Mouse (Mus musculus) liver, embryonic 16.5 days (tissue): ENCODE data around the gene Ankef1. TPM values are rescaled to one million over a fixed set of nuclear protein-coding genes. Genes with fewer than 3 reads are reported as not detected.

Experiments
- ATAC-seq: fragments of 200-750 bp; cut with Nextera tagmentation; 2 replicates; pipeline ENCODE4 v1.8.0; 2017; ENCODE audit warnings: low read depth, mild to moderate bottlenecking, moderate number of reproducible peaks, moderate library complexity
- H3K27ac ChIP-seq: fragments of 300-500 bp; sonication (generic); 2 replicates; pipeline ENCODE4 v1.5.1; 2014; ENCODE audit warnings: mild to moderate bottlenecking, low read length
- H3K27me3 ChIP-seq: fragments of 300-500 bp; sonication (generic); 2 replicates; pipeline ENCODE4 v1.6.1; 2014; ENCODE audit warnings: low read depth, low read length, mixed read lengths; ENCODE audit not compliant: control insufficient read depth, insufficient read depth
- H3K36me3 ChIP-seq: fragments of 300-500 bp; sonication (generic); 2 replicates; pipeline ENCODE4 v1.6.1; 2014; ENCODE audit warnings: mild to moderate bottlenecking; ENCODE audit not compliant: control insufficient read depth, insufficient read depth
- H3K4me1 ChIP-seq: fragments of 300-500 bp; sonication (generic); 2 replicates; pipeline ENCODE4 v1.6.1; 2014; ENCODE audit warnings: low read depth, low read length, mixed read lengths; ENCODE audit not compliant: control insufficient read depth
- H3K4me2 ChIP-seq: fragments of 300-500 bp; sonication (generic); 2 replicates; pipeline ENCODE4 v1.6.1; 2014; ENCODE audit warnings: low read depth, low read length, mixed read lengths
- H3K4me3 ChIP-seq: fragments of 300-500 bp; sonication (generic); 2 replicates; pipeline ENCODE4 v1.5.1; 2014; ENCODE audit warnings: low read depth, mild to moderate bottlenecking, low read length
- H3K9ac ChIP-seq: fragments of 300-500 bp; sonication (generic); 2 replicates; pipeline ENCODE4 v1.6.1; 2014; ENCODE audit warnings: low read depth, low read length
- H3K9me3 ChIP-seq: fragments of 300-500 bp; sonication (generic); replicated peaks from 2 replicates; pipeline ENCODE4 v1.6.1; 2016; ENCODE audit warnings: low read length; ENCODE audit not compliant: control insufficient read depth
- WGBS: fragments of 180-500 bp; shearing (Covaris S2); extraction: QIAGEN DNeasy Blood & Tissue Kit; methylation state at CpG from one replicate; pipeline ENCODE4 v1.1.7; 2014; ENCODE audit not compliant: insufficient replicate concordance; 5-methylcytosine and 5-hydroxymethylcytosine counted together
- polyA plus RNA-seq: library from polyadenylated mRNA; unstranded; fragments of >200 nt; fragmentation: Nextera tagmentation; extraction: Ambion mirVana; gene quantifications from 2 replicates; pipeline ENCODE4 v1.2.1, GENCODE M21; 2015

Ankef1 gene
- polyA plus RNA-seq, 1 experiment from 2014 or later: not detected

GRCm38 (mm10) chr2:136486986-136487385 lies 14.7 kb upstream of the Ankef1 start:
- ATAC-seq: no peak
- WGBS: 61% methylated on average over 5 of the region's 5 CpGs
- no peak overlapping the region for H3K9ac ChIP-seq
- no peaks in the 10 kb centered on the region for H3K9me3 ChIP-seq
- no peak overlapping the region for H3K4me2 ChIP-seq
- no peaks in the 10 kb centered on the region for H3K27me3 ChIP-seq
- no peaks in the 10 kb centered on the region for H3K4me1 ChIP-seq
- H3K36me3 ChIP-seq: no peaks in the 10 kb centered on the region
- no peak overlapping the region for H3K4me3 ChIP-seq
- no peak overlapping the region for H3K27ac ChIP-seq

GRCm38 (mm10) chr2:136511073-136511472 lies 9.4 kb downstream of the Ankef1 start:
- H3K4me3 ChIP-seq: no peak overlapping the region
- H3K9ac ChIP-seq: no peak overlapping the region
- H3K27me3 ChIP-seq: no peaks in the 10 kb centered on the region
- no peaks in the 10 kb centered on the region for H3K36me3 ChIP-seq
- H3K4me2 ChIP-seq: no peak overlapping the region
- H3K9me3 ChIP-seq: no peaks in the 10 kb centered on the region
- no peak overlapping the region for H3K27ac ChIP-seq
- ATAC-seq: no peak
- 49% methylated on average over 5 of the region's 5 CpGs for WGBS
- no peaks in the 10 kb centered on the region for H3K4me1 ChIP-seq

DNA sequence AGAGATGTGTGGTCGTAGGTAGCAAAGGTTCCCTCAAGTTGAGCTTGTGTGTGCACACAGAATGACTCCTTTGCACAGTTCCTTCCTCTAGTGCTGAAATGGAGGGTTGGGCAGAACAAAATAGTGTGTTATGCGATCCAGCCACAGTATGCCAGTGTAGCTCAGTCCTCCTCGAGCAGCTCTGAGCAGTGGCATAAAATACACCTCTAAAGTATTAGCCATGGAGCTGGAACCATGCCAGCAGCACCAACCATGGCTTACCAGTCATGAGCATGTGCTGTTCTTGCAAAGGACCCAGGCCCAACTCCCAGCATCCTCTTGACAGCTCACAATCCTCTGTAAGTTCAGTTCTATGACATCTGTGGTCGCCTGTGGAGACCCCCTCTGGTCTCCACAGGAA lies 10.0 kb downstream of the Ankef1 start:
- Histone ChIP-seq H3K9me3 (no peaks in the 10 kb centered on the region), H3K4me3 (no peak overlapping the region), H3K27ac (no peak overlapping the region), H3K36me3 (no peaks in the 10 kb centered on the region), H3K4me2 (no peak overlapping the region), H3K4me1 (no peaks in the 10 kb centered on the region), H3K27me3 (no peaks in the 10 kb centered on the region), H3K9ac (no peak overlapping the region)
- no peak for ATAC-seq
- 37% methylated on average over 4 of the region's 4 CpGs for WGBS

- Histone ChIP-seq H3K4me2 (no peak overlapping the region), H3K9ac (no peak overlapping the region), H3K4me1 (no peaks in the 10 kb centered on the region), H3K27me3 (no peaks in the 10 kb centered on the region), H3K36me3 (no peaks in the 10 kb centered on the region), H3K4me3 (no peak overlapping the region), H3K9me3 (no peaks in the 10 kb centered on the region), H3K27ac (no peak overlapping the region)
- WGBS: 74% methylated on average over 5 of the region's 5 CpGs
- no peak for ATAC-seq
Measured at GRCm38 (mm10) chr2:136512802-136513201, 11.1 kb downstream of the Ankef1 start.

- ATAC-seq: no peak
- no peaks in the 10 kb centered on the region for H3K36me3 ChIP-seq
- WGBS: 34% methylated on average over 3 of the region's 3 CpGs
- H3K27me3 ChIP-seq: no peaks in the 10 kb centered on the region
- no peaks in the 10 kb centered on the region for H3K9me3 ChIP-seq
- H3K9ac ChIP-seq: no peak overlapping the region
- H3K4me1 ChIP-seq: no peaks in the 10 kb centered on the region
- no peak overlapping the region for H3K4me3 ChIP-seq
- no peak overlapping the region for H3K4me2 ChIP-seq
- H3K27ac ChIP-seq: no peak overlapping the region
Measured at GRCm38 (mm10) chr2:136513806-136514205, 12.1 kb downstream of the Ankef1 start.

- Histone ChIP-seq H3K4me2 (no peak overlapping the region), H3K9ac (no peak overlapping the region), H3K4me1 (no peaks in the 10 kb centered on the region), H3K36me3 (no peaks in the 10 kb centered on the region), H3K27ac (no peak overlapping the region), H3K9me3 (no peaks in the 10 kb centered on the region), H3K27me3 (no peaks in the 10 kb centered on the region), H3K4me3 (no peak overlapping the region)
- WGBS: 74% methylated on average over 2 of the region's 2 CpGs
- ATAC-seq: no peak
Measured at GRCm38 (mm10) chr2:136515501-136515900, 13.8 kb downstream of the Ankef1 start.

DNA sequence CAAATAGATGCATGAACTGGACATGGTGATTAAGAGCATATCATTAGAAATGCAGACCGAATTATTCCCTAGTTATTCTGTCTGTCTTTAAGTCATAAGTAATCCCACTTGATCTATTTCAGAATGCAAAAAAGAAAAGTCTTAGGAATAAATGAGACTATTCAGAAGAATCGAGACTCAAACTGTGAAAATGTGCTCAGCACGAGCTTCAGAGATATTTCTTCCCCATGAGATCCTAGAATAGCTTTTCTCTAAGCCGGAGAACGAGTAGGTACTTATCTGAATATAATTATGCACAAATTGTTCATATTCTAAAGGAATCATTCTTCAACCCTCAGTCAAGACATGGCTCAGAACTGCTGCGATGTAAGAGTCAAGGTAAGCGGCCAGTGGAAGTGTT lies 27.2 kb downstream of the Ankef1 start:
- Histone ChIP-seq H3K4me2 (no peak overlapping the region), H3K27ac (no peak overlapping the region), H3K4me3 (no peak overlapping the region), H3K27me3 (no peaks in the 10 kb centered on the region), H3K9ac (no peak overlapping the region), H3K4me1 (no peaks in the 10 kb centered on the region), H3K9me3 (no peaks in the 10 kb centered on the region), H3K36me3 (no peaks in the 10 kb centered on the region)
- no peak for ATAC-seq
- 63% methylated on average over 7 of the region's 7 CpGs for WGBS

DNA sequence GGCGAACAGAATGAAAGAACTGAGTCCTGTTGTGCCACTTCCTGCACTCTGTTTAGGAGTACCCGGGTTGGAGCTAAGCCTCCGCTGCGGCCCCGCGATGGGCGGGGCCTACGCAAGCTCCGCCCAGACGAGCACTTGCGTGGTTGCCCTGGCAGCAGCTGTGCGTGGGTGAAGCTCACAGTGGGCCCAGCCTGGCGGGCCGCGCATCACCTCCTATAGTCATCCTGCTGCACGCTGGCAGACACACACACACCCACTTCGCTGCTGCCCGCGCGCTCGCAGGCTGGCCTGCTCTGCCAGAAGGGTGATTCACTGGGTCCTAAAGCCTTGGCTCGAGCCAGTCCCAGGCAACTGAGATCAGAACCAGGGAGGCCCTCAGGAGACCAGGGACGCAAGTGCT lies 30.3 kb downstream of the Ankef1 start:
- Histone ChIP-seq H3K27me3 (no peaks in the 10 kb centered on the region), H3K27ac (no peak overlapping the region), H3K36me3 (no peaks in the 10 kb centered on the region), H3K4me3 (peak overlapping the region; percentile 35), H3K4me1 (no peaks in the 10 kb centered on the region), H3K9me3 (no peaks in the 10 kb centered on the region), H3K9ac (no peak overlapping the region), H3K4me2 (peak overlapping the region; percentile 55)
- ATAC-seq: peak; percentile 81
- WGBS: 2% methylated on average over 23 of the region's 23 CpGs

GRCm38 (mm10) chr2:136558020-136558419 lies 56.3 kb downstream of the Ankef1 start:
- Histone ChIP-seq H3K4me3 (no peak overlapping the region), H3K9ac (no peak overlapping the region), H3K4me2 (no peak overlapping the region), H3K4me1 (no peaks in the 10 kb centered on the region), H3K27me3 (no peaks in the 10 kb centered on the region), H3K36me3 (no peaks in the 10 kb centered on the region), H3K27ac (no peak overlapping the region), H3K9me3 (no peaks in the 10 kb centered on the region)
- no peak for ATAC-seq
- WGBS: 47% methylated on average over 5 of the region's 5 CpGs

DNA sequence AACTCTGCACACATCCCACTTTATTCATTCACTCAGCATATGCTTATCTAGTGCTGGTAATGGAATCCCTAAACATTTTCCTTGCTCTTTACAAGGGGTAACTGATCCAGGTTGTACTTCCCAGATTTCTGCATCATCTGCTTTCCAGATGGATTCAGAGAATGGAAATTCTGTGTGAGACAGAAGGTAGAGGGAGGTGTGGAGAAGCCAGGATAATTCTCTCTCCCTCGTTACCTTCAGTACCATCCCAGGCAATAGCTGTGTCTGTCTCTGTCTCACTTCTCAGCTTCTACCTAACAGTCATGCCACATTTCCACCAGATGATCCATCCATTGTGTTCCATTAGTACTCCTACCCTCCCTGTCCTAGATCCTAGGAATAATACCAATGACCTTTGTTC lies 60.6 kb downstream of the Ankef1 start:
- WGBS: 56% methylated on average over 1 of the region's 1 CpGs
- no peak overlapping the region for H3K4me3 ChIP-seq
- H3K4me1 ChIP-seq: no peaks in the 10 kb centered on the region
- H3K9me3 ChIP-seq: no peaks in the 10 kb centered on the region
- H3K27ac ChIP-seq: no peak overlapping the region
- no peaks in the 10 kb centered on the region for H3K27me3 ChIP-seq
- H3K9ac ChIP-seq: no peak overlapping the region
- H3K36me3 ChIP-seq: no peaks in the 10 kb centered on the region
- no peak overlapping the region for H3K4me2 ChIP-seq
- ATAC-seq: no peak
